Mouse (Mus musculus) CH12.LX (cell line): ENCODE results near the gene Rab10. TPM values are rescaled to one million over a fixed set of nuclear protein-coding genes. Genes with fewer than 3 reads are reported as not detected.
A peak's percentile ranks its signal among the peaks of the same experiment; 100 is the strongest.

Source experiments
- DNase-seq: peaks from one replicate; pipeline ENCODE4 v3.0.0-alpha.2; 2013; ENCODE audit errors: extremely low read depth
- H3K27ac ChIP-seq: 2 replicates; pipeline ENCODE4 v1.5.1; 2012; ENCODE audit warnings: low read depth, mild to moderate bottlenecking, control low read depth, moderate library complexity; ENCODE audit not compliant: insufficient read depth
- H3K27me3 ChIP-seq: replicated peaks from 2 replicates; pipeline ENCODE3; 2012; ENCODE audit warnings: inconsistent platforms
- H3K36me3 ChIP-seq, 2 experiments: replicated peaks in 1 of 2; 2 replicates each; pipeline versions ENCODE3 to v1.6.1; 2012; ENCODE audit warnings: inconsistent platforms in 1 of 2, low read length in 1 of 2, mild to moderate bottlenecking in 1 of 2, mixed read lengths in 1 of 2, moderate library complexity in 1 of 2; ENCODE audit not compliant: control insufficient read depth in 1 of 2, insufficient read depth in 1 of 2
- H3K4me1 ChIP-seq, 2 experiments: 2 replicates each; pipeline ENCODE4 v1.6.1; 2012; ENCODE audit warnings: inconsistent platforms in 1 of 2, moderate library complexity in 1 of 2; ENCODE audit not compliant: insufficient read depth in 2 of 2, control insufficient read depth in 1 of 2
- H3K4me2 ChIP-seq: 2 replicates; pipeline ENCODE4 v1.6.1; 2012; ENCODE audit warnings: low read depth, mild to moderate bottlenecking, control low read depth; ENCODE audit not compliant: poor library complexity, insufficient read depth, severe bottlenecking
- H3K4me3 ChIP-seq, 3 experiments: fragments of 150-350 bp in 1 of 3; sonication (generic) in 1 of 3; replicated peaks in 1 of 3; 2 replicates each; pipeline versions ENCODE3 to v1.5.1; 2011 to 2012; ENCODE audit warnings: low read depth in 2 of 3, low read length in 2 of 3, mild to moderate bottlenecking in 2 of 3, moderate library complexity in 2 of 3, control low read depth in 1 of 3, improper control_type of control experiment in 1 of 3, inconsistent platforms in 1 of 3, mixed read lengths in 1 of 3; ENCODE audit not compliant: poor library complexity in 1 of 3
- H3K79me2 ChIP-seq: replicated peaks from 2 replicates; pipeline ENCODE4 v1.6.1; 2012; ENCODE audit warnings: mild to moderate bottlenecking, moderate library complexity; ENCODE audit not compliant: control insufficient read depth, poor library complexity, insufficient read depth, severe bottlenecking; ENCODE audit errors: extremely low read depth
- H3K9ac ChIP-seq: 2 replicates; pipeline ENCODE4 v1.6.1; 2012; ENCODE audit warnings: low read depth, mild to moderate bottlenecking, control low read depth, moderate library complexity; ENCODE audit not compliant: insufficient read depth
- H3K9me3 ChIP-seq: replicated peaks from 2 replicates; pipeline ENCODE3; 2012; ENCODE audit warnings: low read length, inconsistent platforms, mixed read lengths
- BHLHE40 ChIP-seq: IDR thresholded peaks from 2 replicates; pipeline ENCODE4 v1.6.1; 2011; ENCODE audit warnings: mild to moderate bottlenecking, low read depth, low read length, improper control_type of control experiment
- CHD1 ChIP-seq: IDR thresholded peaks from 2 replicates; pipeline ENCODE4 v1.6.1; 2012; ENCODE audit warnings: low read depth, low read length, improper control_type of control experiment, inconsistent platforms
- CHD2 ChIP-seq: IDR thresholded peaks from 2 replicates; pipeline ENCODE4 v1.6.1; 2011; ENCODE audit warnings: low read length, improper control_type of control experiment
- CTCF ChIP-seq, 2 experiments: IDR thresholded peaks in 1 of 2; conservative IDR thresholded peaks in 1 of 2; 2 replicates each; pipeline ENCODE4 v1.5.1; 2011 to 2012; ENCODE audit warnings: low read depth in 2 of 2, low read length in 2 of 2, improper control_type of control experiment in 1 of 2, inconsistent platforms in 1 of 2, mild to moderate bottlenecking in 1 of 2, moderate library complexity in 1 of 2
- ETS1 ChIP-seq: conservative IDR thresholded peaks from 2 replicates; pipeline ENCODE4 v1.6.1; 2012; ENCODE audit warnings: low read depth, mild to moderate bottlenecking, inconsistent platforms, low read length, improper control_type of control experiment, moderate library complexity
- GABPA ChIP-seq: IDR thresholded peaks from 2 replicates; pipeline ENCODE4 v1.6.1; 2012; ENCODE audit warnings: low read depth, low read length, improper control_type of control experiment, inconsistent platforms; ENCODE audit not compliant: insufficient replicate concordance
- HCFC1 ChIP-seq: IDR thresholded peaks from 2 replicates; pipeline ENCODE4 v1.6.1; 2012; ENCODE audit warnings: low read depth, mild to moderate bottlenecking, inconsistent platforms, low read length, improper control_type of control experiment
- IRF4 ChIP-seq: IDR thresholded peaks from 2 replicates; pipeline ENCODE4 v1.6.1; 2014; ENCODE audit warnings: low read depth, mild to moderate bottlenecking, inconsistent platforms, low read length, improper control_type of control experiment
- MAZ ChIP-seq: IDR thresholded peaks from 2 replicates; pipeline ENCODE4 v1.6.1; 2012; ENCODE audit warnings: low read depth, mild to moderate bottlenecking, inconsistent platforms, low read length, improper control_type of control experiment, moderate library complexity
- MEF2A ChIP-seq: IDR thresholded peaks from 2 replicates; pipeline ENCODE4 v1.6.1; 2014; ENCODE audit warnings: low read depth, mild to moderate bottlenecking, inconsistent platforms, low read length, improper control_type of control experiment, borderline replicate concordance
- MXI1 ChIP-seq: IDR thresholded peaks from 2 replicates; pipeline ENCODE4 v1.6.1; 2011; ENCODE audit warnings: mild to moderate bottlenecking, low read depth, low read length, improper control_type of control experiment
- MYC ChIP-seq: IDR thresholded peaks from 2 replicates; pipeline ENCODE4 v1.6.1; 2011; ENCODE audit warnings: low read depth, mild to moderate bottlenecking, improper control_type of control experiment, low read length
- NELFE ChIP-seq: IDR thresholded peaks from 2 replicates; pipeline ENCODE4 v1.6.1; 2011; ENCODE audit warnings: low read depth, low read length, improper control_type of control experiment
- NRF1 ChIP-seq: IDR thresholded peaks from 2 replicates; pipeline ENCODE4 v1.6.1; 2014; ENCODE audit warnings: low read depth, mild to moderate bottlenecking, inconsistent platforms, low read length, improper control_type of control experiment, moderate library complexity
- SIN3A ChIP-seq: IDR thresholded peaks from 2 replicates; pipeline ENCODE4 v1.6.1; 2012; ENCODE audit warnings: low read length, improper control_type of control experiment, inconsistent platforms
- SMC3 ChIP-seq: IDR thresholded peaks from 2 replicates; pipeline ENCODE4 v1.6.1; 2011; ENCODE audit warnings: low read depth, low read length, improper control_type of control experiment
- UBTF ChIP-seq: IDR thresholded peaks from 2 replicates; pipeline ENCODE4 v1.6.1; 2012; ENCODE audit warnings: low read depth, mild to moderate bottlenecking, inconsistent platforms, low read length, improper control_type of control experiment, moderate library complexity
- USF1 ChIP-seq: IDR thresholded peaks from 2 replicates; pipeline ENCODE4 v1.6.1; 2014; ENCODE audit warnings: low read depth, mild to moderate bottlenecking, inconsistent platforms, low read length, improper control_type of control experiment
- ZC3H11A ChIP-seq: IDR thresholded peaks from 2 replicates; pipeline ENCODE4 v1.6.1; 2012; ENCODE audit warnings: low read depth, mild to moderate bottlenecking, inconsistent platforms, low read length, improper control_type of control experiment
- ZKSCAN1 ChIP-seq: IDR thresholded peaks from 2 replicates; pipeline ENCODE4 v1.6.1; 2012; ENCODE audit warnings: low read depth, inconsistent platforms, low read length, improper control_type of control experiment, borderline replicate concordance
- ZNF384 ChIP-seq: IDR thresholded peaks from 2 replicates; pipeline ENCODE4 v1.6.1; 2012; ENCODE audit warnings: low read depth, low read length, improper control_type of control experiment, inconsistent platforms
- dilution Hi-C: fragments of 300-500 bp; cut with MboI; formaldehyde crosslinking; loops from 2 replicates; pipeline ENCODE4 v1.14.3; 2020; ENCODE audit warnings: low sequenced_read_pairs; ENCODE audit not compliant: extremely low pct_unique_long_range_greater_than_20kb, extremely low pct_ligation_motif_present
- in situ Hi-C: fragments of 300-500 bp; cut with MboI; formaldehyde crosslinking; loops from 3 replicates; pipeline ENCODE4 v1.14.3; 2019; ENCODE audit warnings: low sequenced_read_pairs, low pct_ligation_motif_present, low pct_unique_long_range_greater_than_20kb, mixed read lengths
- polyA plus RNA-seq: library from polyadenylated mRNA; unstranded; fragments of >175 nt; gene quantifications from 2 replicates; pipeline ENCODE4 v1.2.1, GENCODE M21; 2012; ENCODE audit warnings: low read depth; ENCODE audit not compliant: insufficient read length
- total RNA-seq, 2 experiments: library from RNA; depleted of rRNA; stranded (reverse); fragments of 300-350 nt in 1 of 2; fragments of >200 nt in 1 of 2; gene quantifications; 2 replicates each; pipeline ENCODE4 v1.2.3; 2012 to 2014

Rab10 gene
- total and polyA plus RNA-seq, 3 experiments: 60.1 to 111 (median 91.8) TPM

GRCm38 (mm10) chr12:3355068-3355467 is 45.3 kb upstream of the Rab10 start (continued):
- TF ChIP-seq CHD1: no peak
- TF ChIP-seq NRF1: no peak
- TF ChIP-seq MYC: peak; percentile 87
- peak; percentile 71 for TF ChIP-seq USF1
- no peak for TF ChIP-seq HCFC1
- TF ChIP-seq ZKSCAN1: no peak
- no peak for TF ChIP-seq MAZ
- TF ChIP-seq IRF4: peak; percentile 96
- TF ChIP-seq MEF2A: peak; percentile 79
- TF ChIP-seq NELFE: no peak
- peak; percentile 57 for TF ChIP-seq SIN3A
- no peak for TF ChIP-seq ZNF384
- no peak for TF ChIP-seq UBTF

DNA sequence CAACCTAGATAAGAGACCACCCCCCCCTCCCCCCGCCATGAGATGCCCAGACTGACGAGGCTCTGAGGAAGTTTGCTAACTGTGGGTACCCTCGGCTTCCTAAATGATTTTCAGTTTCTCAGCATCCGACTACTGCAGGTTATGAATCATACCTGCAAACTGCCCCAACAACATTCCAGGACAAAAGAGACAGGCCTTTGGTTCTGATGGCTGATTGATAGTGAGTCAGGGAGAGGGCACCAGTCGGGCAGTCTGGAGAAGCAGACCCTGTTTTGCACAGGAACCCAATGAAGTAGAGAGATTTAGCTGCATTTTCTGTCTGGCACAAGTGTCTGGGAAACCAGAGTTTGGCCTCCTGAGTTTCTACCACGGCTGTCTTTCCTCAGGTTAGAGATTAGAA is 42.4 kb upstream of the Rab10 start:
- Histone ChIP-seq H3K4me1 (peaks cover 30 to 66% of the 10 kb centered on the region in 2 experiments), H3K79me2 (peaks cover 5% of the 10 kb centered on the region), H3K27ac (no peak overlapping the region), H3K9ac (no peak overlapping the region), H3K4me3 (no peak overlapping the region), H3K4me2 (no peak overlapping the region), H3K36me3 (peaks cover under 1 to 32% of the 10 kb centered on the region in 2 experiments), H3K27me3 (no peaks in the 10 kb centered on the region), H3K9me3 (no peaks in the 10 kb centered on the region)
- DNase-seq: no peak
- TF ChIP-seq ZKSCAN1 (no peak), SMC3 (no peak), CHD2 (no peak), MAZ (no peak), MXI1 (no peak), CTCF (conservative IDR thresholded peaks at IDR 0.05 in 1 of 2, IDR thresholded peaks at IDR 0.05 in 1 of 2; ENCODE audit: low read depth in 2 of 2, low read length in 2 of 2) (no peak), ZC3H11A (no peak), BHLHE40 (no peak), UBTF (no peak), CHD1 (no peak), NRF1 (no peak), MEF2A (no peak), GABPA (no peak), ETS1 (no peak)
- dilution Hi-C loops (no loop called here), in situ Hi-C loops (loop anchor here (5.0 kb wide), 1 partner anchor 115 kb away; no protein-coding TSS in a partner anchor)
